ENCODE assay signal across 8 mouse cellular contexts in the genomic region with DNA sequence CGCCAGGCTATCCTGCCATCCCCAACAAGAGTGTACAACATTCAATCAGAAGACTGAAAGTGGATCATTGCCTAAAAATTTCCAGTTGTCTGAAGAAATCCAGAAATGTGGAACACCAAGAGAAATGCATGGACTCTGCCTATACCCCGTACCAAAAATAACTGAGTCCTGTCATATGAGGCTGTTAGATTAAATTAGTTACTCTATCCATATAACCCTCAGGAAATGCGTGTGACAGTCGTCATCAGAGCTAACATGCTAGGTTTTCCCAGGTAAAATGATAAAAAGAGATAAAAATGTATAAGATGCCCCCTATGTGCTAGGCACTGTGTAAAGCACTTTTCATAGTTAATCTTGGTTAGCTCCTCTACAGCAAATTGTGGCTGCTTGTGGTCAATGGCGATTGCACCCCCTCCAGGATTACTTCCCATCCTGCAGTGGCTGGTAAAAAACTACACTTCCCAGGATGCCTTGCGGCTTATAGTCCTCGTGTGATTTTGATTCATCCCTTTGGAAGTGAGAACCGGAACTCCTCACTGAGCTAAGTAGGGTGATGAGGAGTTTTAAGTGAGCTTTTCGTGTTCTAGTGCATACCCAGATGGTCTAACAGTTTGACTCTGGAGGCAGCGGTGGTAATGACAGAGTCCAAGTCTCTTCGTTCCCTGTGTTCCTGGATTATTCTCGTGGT. TPM values are rescaled to one million over a fixed set of nuclear protein-coding genes. Genes with fewer than 3 reads are reported as not detected.
DNase-seq lines count a peak whose midpoint lies in the region; ATAC-seq and TF ChIP-seq lines count a peak whose summit lies in the region.

Nxpe4 (plus strand) TSS at position 519 of the 688 bp plus-strand sequence.

- H3K79me2 ChIP-seq in CH12.LX (replicated peaks; ENCODE audit: control insufficient read depth, extremely low read depth, insufficient read depth, poor library complexity, severe bottlenecking), result no peaks in the 10 kb centered on the region

- peak in 1 of 2 experiments; percentile 48; a peak in 2 of 4 replicates for TF ChIP-seq CTCF in CH12.LX (conservative IDR thresholded peaks at IDR 0.05 in 1 of 2, IDR thresholded peaks at IDR 0.05 in 1 of 2; ENCODE audit: low read depth in 2 of 2, low read length in 2 of 2)
- TF ChIP-seq CTCF in kidney, postnatal 0 days (IDR thresholded peaks at IDR 0.05; ENCODE audit: low read depth), result peak; percentile 63
- TF ChIP-seq CTCF in midbrain, postnatal 0 days (IDR thresholded peaks at IDR 0.05), result peak; percentile 83

- H3K4me3 ChIP-seq in CH12.LX (replicated peaks in 1 of 3; ENCODE audit: low read depth in 2 of 3, low read length in 2 of 3, poor library complexity in 1 of 3), result peak within 1 kb of the TSS; percentile 59 to 74 (median 60)
- H3K4me3 ChIP-seq in heart, embryonic 12.5 days, result peak within 1 kb of the TSS; percentile 54
- peak within 1 kb of the TSS; percentile 31 for H3K4me3 ChIP-seq in kidney, postnatal 0 days (replicated peaks; ENCODE audit: low read depth, low read length)
- peak within 1 kb of the TSS; percentile 42 for H3K4me3 ChIP-seq in midbrain, postnatal 0 days (ENCODE audit: low read depth, low read length)

- ATAC-seq in erythroblast, adult 5-6 weeks (replicated peaks; ENCODE audit: low FRiP score, poor library complexity, severe bottlenecking), result no peak
- no peak for ATAC-seq in heart, embryonic 12.5 days (ENCODE audit: insufficient number of reproducible peaks, low FRiP score)
- ATAC-seq in kidney, postnatal 0 days (replicated peaks; ENCODE audit: low FRiP score, low read depth), result peak; percentile 72
- ATAC-seq in midbrain, postnatal 0 days (ENCODE audit: low FRiP score), result peak; percentile 75

- H3K9me3 ChIP-seq in CH12.LX (replicated peaks; ENCODE audit: low read length), result no peaks in the 10 kb centered on the region
- H3K9me3 ChIP-seq in heart, embryonic 12.5 days (replicated peaks), result no peaks in the 10 kb centered on the region
- H3K9me3 ChIP-seq in kidney, postnatal 0 days (replicated peaks; ENCODE audit: low read length), result no peaks in the 10 kb centered on the region
- H3K9me3 ChIP-seq in midbrain, postnatal 0 days (ENCODE audit: low read length), result no peaks in the 10 kb centered on the region

- peaks cover 3% of the 10 kb centered on the region for H3K27me3 ChIP-seq in CH12.LX (replicated peaks)
- H3K27me3 ChIP-seq in heart, embryonic 12.5 days (replicated peaks), result no peaks in the 10 kb centered on the region; the same call in 1 of the 2 replicates
- no peaks in the 10 kb centered on the region for H3K27me3 ChIP-seq in kidney, postnatal 0 days (ENCODE audit: insufficient read depth, low read length)
- no peaks in the 10 kb centered on the region for H3K27me3 ChIP-seq in midbrain, postnatal 0 days (ENCODE audit: insufficient read depth, low read length)

- peaks cover 0 to 28% of the 10 kb centered on the region in 2 experiments; a peak in 2 of 4 replicates for H3K4me1 ChIP-seq in CH12.LX (ENCODE audit: control insufficient read depth in 1 of 2, insufficient read depth in 2 of 2)
- peaks cover 6% of the 10 kb centered on the region; the same call in 1 of the 2 replicates for H3K4me1 ChIP-seq in heart, embryonic 12.5 days (replicated peaks)
- peaks cover 3% of the 10 kb centered on the region; the same call in 1 of the 2 replicates for H3K4me1 ChIP-seq in kidney, postnatal 0 days (replicated peaks; ENCODE audit: insufficient read depth, low read length)
- 0 out of 2 replicates have a peak, but pooled peaks cover 2% of the 10 kb centered on the region for H3K4me1 ChIP-seq in midbrain, postnatal 0 days (ENCODE audit: insufficient read depth, low read length)

- WGBS in heart, embryonic 12.5 days, result 31% methylated on average over 12 of the region's 12 CpGs
- 31% methylated on average over 12 of the region's 12 CpGs for WGBS in kidney, postnatal 0 days
- 30% methylated on average over 12 of the region's 12 CpGs for WGBS in midbrain, postnatal 0 days

- no peak for TF ChIP-seq EP300 in CH12.LX (IDR thresholded peaks at IDR 0.05; ENCODE audit: low read length)

- peak within 1 kb of the TSS; percentile 84 for H3K9ac ChIP-seq in CH12.LX (ENCODE audit: insufficient read depth, low read depth)
- peak within 1 kb of the TSS; percentile 64 for H3K9ac ChIP-seq in heart, embryonic 12.5 days
- no peak within 1 kb of the TSS for H3K9ac ChIP-seq in kidney, postnatal 0 days (ENCODE audit: low read depth, low read length)
- peak within 1 kb of the TSS; percentile 37 for H3K9ac ChIP-seq in midbrain, postnatal 0 days (replicated peaks; ENCODE audit: low read length, poor library complexity, severe bottlenecking)

- H3K27ac ChIP-seq in CH12.LX (ENCODE audit: insufficient read depth, low read depth), result no peak within 1 kb of the TSS
- H3K27ac ChIP-seq in heart, embryonic 12.5 days (ENCODE audit: poor library complexity, severe bottlenecking), result no peak within 1 kb of the TSS
- H3K27ac ChIP-seq in kidney, postnatal 0 days, result no peak within 1 kb of the TSS
- no peak within 1 kb of the TSS for H3K27ac ChIP-seq in midbrain, postnatal 0 days (ENCODE audit: low read depth, low read length)

- H3K36me3 ChIP-seq in CH12.LX (replicated peaks in 1 of 2; ENCODE audit: control insufficient read depth in 1 of 2, insufficient read depth in 1 of 2, low read length in 1 of 2), result peaks cover 0 to 9% of the 10 kb centered on the region in 2 experiments
- no peaks in the 10 kb centered on the region for H3K36me3 ChIP-seq in heart, embryonic 12.5 days
- H3K36me3 ChIP-seq in kidney, postnatal 0 days (ENCODE audit: insufficient read depth, low read length), result no peaks in the 10 kb centered on the region
- no peaks in the 10 kb centered on the region for H3K36me3 ChIP-seq in midbrain, postnatal 0 days (ENCODE audit: insufficient read depth, low read length)

- in situ Hi-C loops in CH12.LX (cut with MboI; ENCODE audit: low pct_ligation_motif_present, low pct_unique_long_range_greater_than_20kb, low sequenced_read_pairs), result no loop called here

- dilution Hi-C loops in CH12.LX (cut with MboI; ENCODE audit: extremely low pct_ligation_motif_present, extremely low pct_unique_long_range_greater_than_20kb, low sequenced_read_pairs), result no loop called here

- H3K4me2 ChIP-seq in CH12.LX (ENCODE audit: insufficient read depth, low read depth, poor library complexity, severe bottlenecking), result peak within 1 kb of the TSS; percentile 92
- peak within 1 kb of the TSS; percentile 69 for H3K4me2 ChIP-seq in heart, embryonic 12.5 days
- H3K4me2 ChIP-seq in kidney, postnatal 0 days (ENCODE audit: low read length), result peak within 1 kb of the TSS; percentile 53
- peak within 1 kb of the TSS; percentile 55 for H3K4me2 ChIP-seq in midbrain, postnatal 0 days (ENCODE audit: low read depth, low read length, poor library complexity, severe bottlenecking)

- TF ChIP-seq POLR2A in CH12.LX (IDR thresholded peaks at IDR 0.05; ENCODE audit: low read depth, low read length), result peak; percentile 62

- DNase-seq in CH12.LX (ENCODE audit: extremely low read depth), result peak; percentile 87
- peak; percentile 78 for DNase-seq in brain, embryonic 18.5 days (ENCODE audit: low read depth, low spot score)
- peak; percentile 94 for DNase-seq in kidney, postnatal 0 days (ENCODE audit: low spot score)
- DNase-seq in liver, result peak; percentile 21
- DNase-seq in midbrain, postnatal 0 days (ENCODE audit: low spot score), result peak; percentile 95
- DNase-seq in testis, postnatal 10 days (ENCODE audit: low spot score), result peak; percentile 79

- peak; percentile 36 for TF ChIP-seq RAD21 in CH12.LX (IDR thresholded peaks at IDR 0.05; ENCODE audit: low read depth, low read length)

TF ChIP-seq in CH12.LX, 34 proteins besides CTCF, POLR2A, EP300 and RAD21:
- 0 out of 2 replicates have a peak, but pooled peaks have one; percentile 40 for TF ChIP-seq JUND (conservative IDR thresholded peaks at IDR 0.05; ENCODE audit: low read depth, low read length)
- TF ChIP-seq GABPA (IDR thresholded peaks at IDR 0.05; ENCODE audit: insufficient replicate concordance, low read depth, low read length), result peak; percentile 22; the same call in 1 of the 2 replicates
- peak; percentile 99 for TF ChIP-seq CHD2 (IDR thresholded peaks at IDR 0.05; ENCODE audit: low read length)
- no peak for TF ChIP-seq USF2 (conservative IDR thresholded peaks at IDR 0.05; ENCODE audit: low read depth, low read length)
- no peak for TF ChIP-seq UBTF (IDR thresholded peaks at IDR 0.05; ENCODE audit: low read depth, low read length)
- 0 out of 2 replicates have a peak, but pooled peaks have one; percentile 30 for TF ChIP-seq MAX (IDR thresholded peaks at IDR 0.05; ENCODE audit: low read length)
- TF ChIP-seq HCFC1 (IDR thresholded peaks at IDR 0.05; ENCODE audit: low read depth, low read length), result peak; percentile 97
- no peak for TF ChIP-seq ZC3H11A (IDR thresholded peaks at IDR 0.05; ENCODE audit: low read depth, low read length)
- TF ChIP-seq MXI1 (IDR thresholded peaks at IDR 0.05; ENCODE audit: low read depth, low read length), result no peak
- no peak for TF ChIP-seq MAFK (IDR thresholded peaks at IDR 0.05; ENCODE audit: insufficient replicate concordance, low read length)
- TF ChIP-seq MYC (IDR thresholded peaks at IDR 0.05; ENCODE audit: low read depth, low read length), result peak; percentile 73; the same call in 1 of the 2 replicates
- TF ChIP-seq TCF12 (IDR thresholded peaks at IDR 0.05; ENCODE audit: low read depth, low read length), result 0 out of 2 replicates have a peak, but pooled peaks have one; percentile 24
- TF ChIP-seq SIN3A (IDR thresholded peaks at IDR 0.05; ENCODE audit: low read length), result no peak; the same call in 1 of the 2 replicates
- TF ChIP-seq TBP (conservative IDR thresholded peaks at IDR 0.05; ENCODE audit: low read depth, low read length), result peak; percentile 76; the same call in 1 of the 2 replicates
- TF ChIP-seq ELF1 (IDR thresholded peaks at IDR 0.05; ENCODE audit: low read depth, low read length), result peak; percentile 87
- no peak for TF ChIP-seq ZMIZ1 (IDR thresholded peaks at IDR 0.05; ENCODE audit: low read depth, low read length)
- TF ChIP-seq NELFE (IDR thresholded peaks at IDR 0.05; ENCODE audit: low read depth, low read length), result 0 out of 2 replicates have a peak, but pooled peaks have one; percentile 58
- peak; percentile 87; the same call in 1 of the 2 replicates for TF ChIP-seq KAT2A (IDR thresholded peaks at IDR 0.05; ENCODE audit: insufficient replicate concordance, low read length)

RNA-seq across cellular contexts. Expression of gene Nxpe4, which starts in this region (rescaled TPM):
- 1.6 and 2.0 TPM in 2 replicates for total RNA-seq in CH12.LX (2012; rRNA removed)
- 4.8 and 4.9 TPM in 2 replicates for total RNA-seq in CH12.LX (2014; rRNA removed)
- 7.3 and 9.6 TPM in 2 replicates for polyA plus RNA-seq in CH12.LX (2012; ENCODE audit: insufficient read length, low read depth)
- 34.1 and 36.3 TPM in 2 replicates for total RNA-seq in erythroblast, adult 5-6 weeks (2015; ENCODE audit: low replicate concordance)
- total RNA-seq in erythroblast, adult 5-6 weeks (2017; ENCODE audit: low replicate concordance), result 35.2 and 35.4 TPM in 2 replicates
- 2.4 and 2.8 TPM in 2 replicates for polyA plus RNA-seq in heart, embryonic 12.5 days (2016; fragmentation: Nextera tagmentation; extraction: Ambion mirVana)
- 8.9 and 9.8 TPM in 2 replicates for polyA plus RNA-seq in kidney, postnatal 0 days (2015; fragmentation: Nextera tagmentation; extraction: Ambion mirVana)
- total RNA-seq in midbrain, postnatal 0 days (2014; rRNA removed), result 13.5 TPM in 2 replicates
- polyA plus RNA-seq in midbrain, postnatal 0 days (2015; fragmentation: Nextera tagmentation; extraction: Ambion mirVana), result 7.7 and 8.9 TPM in 2 replicates

Comparison
In these comparisons a context has a peak if more than half of its experiments do, and no peak if none do; other contexts are left out.
1. DNase-seq: peak in every context shown above with its lines; median percentile 95 in midbrain, postnatal 0 days; 94 in kidney, postnatal 0 days; 87 in CH12.LX; 79 in testis, postnatal 10 days; 78 in brain, embryonic 18.5 days; 21 in liver.
2. ATAC-seq: peak in kidney, postnatal 0 days (single experiment) and midbrain, postnatal 0 days (single experiment); none in erythroblast, adult 5-6 weeks (single experiment) and heart, embryonic 12.5 days (single experiment).
3. Peak in every context shown above with its lines, with median percentiles within 50 percentile points of each other: H3K4me2 ChIP-seq and H3K4me3 ChIP-seq.